Mouse (Mus musculus) liver, embryonic 11.5 days (tissue): ENCODE results near the gene Natd1. TPM values are rescaled to one million over a fixed set of nuclear protein-coding genes. Genes with fewer than 3 reads are reported as not detected.
A peak's percentile ranks its signal among the peaks of the same experiment; 100 is the strongest.

ENCODE experiments used
- ATAC-seq: fragments of 200-750 bp; cut with Nextera tagmentation; replicated peaks from 2 replicates; pipeline ENCODE4 v1.8.0; 2017; ENCODE audit warnings: moderate number of reproducible peaks, mild to moderate bottlenecking, moderate TSS enrichment, moderate library complexity; ENCODE audit not compliant: low FRiP score
- DNase-seq: peaks from one replicate; pipeline ENCODE4 v3.0.0-alpha.2; 2017; ENCODE audit warnings: low spot score
- H3K27ac ChIP-seq: fragments of 300-500 bp; sonication (generic); 2 replicates; pipeline ENCODE4 v1.5.1; 2014; ENCODE audit warnings: mild to moderate bottlenecking, low read depth, low read length, control low read depth
- H3K27me3 ChIP-seq: fragments of 300-500 bp; sonication (generic); replicated peaks from 2 replicates; pipeline ENCODE4 v1.6.1; 2014; ENCODE audit warnings: low read length, mixed read lengths; ENCODE audit not compliant: control insufficient read depth, insufficient read depth
- H3K36me3 ChIP-seq: fragments of 300-500 bp; sonication (generic); 2 replicates; pipeline ENCODE4 v1.6.1; 2014; ENCODE audit warnings: mild to moderate bottlenecking, low read length, moderate library complexity, mixed read lengths; ENCODE audit not compliant: control insufficient read depth, insufficient read depth
- H3K4me1 ChIP-seq: fragments of 300-500 bp; sonication (generic); replicated peaks from 2 replicates; pipeline ENCODE4 v1.6.1; 2014; ENCODE audit warnings: low read length, mixed read lengths; ENCODE audit not compliant: control insufficient read depth, insufficient read depth
- H3K4me2 ChIP-seq: fragments of 300-500 bp; sonication (generic); 2 replicates; pipeline ENCODE4 v1.6.1; 2014; ENCODE audit warnings: mild to moderate bottlenecking, control low read depth, moderate library complexity
- H3K4me3 ChIP-seq: fragments of 300-500 bp; sonication (generic); 2 replicates; pipeline ENCODE4 v1.5.1; 2014; ENCODE audit warnings: low read depth, low read length, control low read depth
- H3K9ac ChIP-seq: fragments of 300-500 bp; sonication (generic); 2 replicates; pipeline ENCODE4 v1.6.1; 2014; ENCODE audit warnings: low read depth, low read length, control low read depth
- H3K9me3 ChIP-seq: fragments of 300-500 bp; sonication (generic); 2 replicates; pipeline ENCODE4 v1.6.1; 2016; ENCODE audit warnings: low read length, inconsistent platforms, mixed read lengths; ENCODE audit not compliant: control insufficient read depth
- WGBS: fragments of 180-500 bp; shearing (Covaris S2); extraction: QIAGEN DNeasy Blood & Tissue Kit; methylation state at CpG from one replicate; pipeline ENCODE4 v1.1.7; 2014; 5-methylcytosine and 5-hydroxymethylcytosine counted together
- polyA plus RNA-seq: library from polyadenylated mRNA; unstranded; fragments of >200 nt; fragmentation: Nextera tagmentation; extraction: Ambion mirVana; gene quantifications from 2 replicates; pipeline ENCODE4 v1.2.1, GENCODE M21; 2014

Natd1 gene
- 11.2 and 13.3 TPM in 2 replicates for polyA plus RNA-seq

GRCm38 (mm10) chr11:60914491-60914890 lies at the start of gene Natd1:
Natd1 (minus strand) TSS chr11:60914750.
- Histone ChIP-seq H3K36me3 (no peaks in the 10 kb centered on the region), H3K27ac (peak within 1 kb of the TSS; percentile 14), H3K27me3 (no peaks in the 10 kb centered on the region), H3K4me1 (peaks cover 13% of the 10 kb centered on the region), H3K4me3 (peak within 1 kb of the TSS; percentile 90), H3K9me3 (no peaks in the 10 kb centered on the region), H3K9ac (peak within 1 kb of the TSS; percentile 82), H3K4me2 (peak within 1 kb of the TSS; percentile 96)
- 44% methylated on average over 7 of the region's 7 CpGs for WGBS
- ATAC-seq (no peak), DNase-seq (no peak)

- Histone ChIP-seq H3K9me3 (no peaks in the 10 kb centered on the region), H3K36me3 (no peaks in the 10 kb centered on the region), H3K27ac (no peak overlapping the region), H3K4me1 (no peaks in the 10 kb centered on the region), H3K27me3 (no peaks in the 10 kb centered on the region), H3K9ac (no peak overlapping the region), H3K4me3 (no peak overlapping the region), H3K4me2 (no peak overlapping the region)
- DNase-seq (no peak), ATAC-seq (no peak)
- 77% methylated on average over 5 of the region's 5 CpGs for WGBS
Observed at GRCm38 (mm10) chr11:60962709-60963108, 48.2 kb upstream of the Natd1 start.

GRCm38 (mm10) chr11:60961176-60961575 lies 46.6 kb upstream of the Natd1 start:
- Histone ChIP-seq H3K27ac (no peak overlapping the region), H3K4me2 (no peak overlapping the region), H3K36me3 (no peaks in the 10 kb centered on the region), H3K27me3 (no peaks in the 10 kb centered on the region), H3K4me3 (no peak overlapping the region), H3K9ac (no peak overlapping the region), H3K4me1 (no peaks in the 10 kb centered on the region), H3K9me3 (no peaks in the 10 kb centered on the region)
- ATAC-seq, result no peak
- WGBS, result 64% methylated on average over 1 of the region's 1 CpGs
- no peak for DNase-seq

- H3K27me3 ChIP-seq, result no peaks in the 10 kb centered on the region
- 0 out of 2 replicates have a peak, but pooled peaks cover 4% of the 10 kb centered on the region for H3K4me1 ChIP-seq
- no peak overlapping the region for H3K4me3 ChIP-seq
- DNase-seq (no peak), ATAC-seq (no peak)
- no peak overlapping the region for H3K9ac ChIP-seq
- no peak overlapping the region for H3K27ac ChIP-seq
- 86% methylated on average over 4 of the region's 4 CpGs for WGBS
- H3K36me3 ChIP-seq, result no peaks in the 10 kb centered on the region
- no peak overlapping the region for H3K4me2 ChIP-seq
- H3K9me3 ChIP-seq, result no peaks in the 10 kb centered on the region
Observed at GRCm38 (mm10) chr11:60958948-60959347, 44.4 kb upstream of the Natd1 start.

GRCm38 (mm10) chr11:60955621-60956383 lies 41.3 kb upstream of the Natd1 start:
- Histone ChIP-seq H3K9ac (no peak overlapping the region), H3K4me2 (no peak overlapping the region), H3K4me1 (0 out of 2 replicates have a peak, but pooled peaks cover 5% of the 10 kb centered on the region), H3K27me3 (no peaks in the 10 kb centered on the region), H3K4me3 (no peak overlapping the region), H3K27ac (no peak overlapping the region), H3K36me3 (peaks cover 8% of the 10 kb centered on the region; the same call in 1 of the 2 replicates), H3K9me3 (no peaks in the 10 kb centered on the region)
- ATAC-seq, result no peak
- DNase-seq, result no peak
- WGBS, result 83% methylated on average over 9 of the region's 9 CpGs

- no peak overlapping the region for H3K27ac ChIP-seq
- peak overlapping the region; percentile 11; the same call in 1 of the 2 replicates for H3K4me2 ChIP-seq
- WGBS, result 80% methylated on average over 10 of the region's 10 CpGs
- H3K4me3 ChIP-seq, result no peak overlapping the region
- DNase-seq (no peak), ATAC-seq (no peak)
- peaks cover 11% of the 10 kb centered on the region; the same call in 1 of the 2 replicates for H3K36me3 ChIP-seq
- H3K9ac ChIP-seq, result no peak overlapping the region
- no peaks in the 10 kb centered on the region for H3K9me3 ChIP-seq
- 0 out of 2 replicates have a peak, but pooled peaks cover 5% of the 10 kb centered on the region for H3K4me1 ChIP-seq
- H3K27me3 ChIP-seq, result no peaks in the 10 kb centered on the region
Observed at GRCm38 (mm10) chr11:60954255-60955104, 39.9 kb upstream of the Natd1 start.

GRCm38 (mm10) chr11:60953803-60954202 lies 39.3 kb upstream of the Natd1 start:
- no peaks in the 10 kb centered on the region for H3K27me3 ChIP-seq
- no peak overlapping the region for H3K4me3 ChIP-seq
- ATAC-seq (peak; percentile 83), DNase-seq (peak; percentile 82)
- H3K9ac ChIP-seq, result no peak overlapping the region
- peaks cover 15% of the 10 kb centered on the region; the same call in 1 of the 2 replicates for H3K36me3 ChIP-seq
- H3K4me1 ChIP-seq, result 0 out of 2 replicates have a peak, but pooled peaks cover 5% of the 10 kb centered on the region
- no peak overlapping the region for H3K27ac ChIP-seq
- whole genome bisulfite sequencing, result 11% methylated on average over 15 of the region's 15 CpGs
- H3K4me2 ChIP-seq, result peak overlapping the region; percentile 11; the same call in 1 of the 2 replicates
- no peaks in the 10 kb centered on the region for H3K9me3 ChIP-seq

GRCm38 (mm10) chr11:60952986-60953385 lies 38.4 kb upstream of the Natd1 start:
- Histone ChIP-seq H3K4me1 (0 out of 2 replicates have a peak, but pooled peaks cover 5% of the 10 kb centered on the region), H3K4me2 (no peak overlapping the region), H3K27me3 (no peaks in the 10 kb centered on the region), H3K4me3 (no peak overlapping the region), H3K9me3 (no peaks in the 10 kb centered on the region), H3K27ac (no peak overlapping the region), H3K36me3 (peaks cover 16% of the 10 kb centered on the region; the same call in 1 of the 2 replicates), H3K9ac (no peak overlapping the region)
- DNase-seq (no peak), ATAC-seq (no peak)
- 92% methylated on average over 6 of the region's 6 CpGs for WGBS
